Mouse (Mus musculus) ES-Bruce4 (cell line): ENCODE measurements around the gene Coro1c.

Experiments used
- CTCF ChIP-seq: IDR thresholded peaks from one replicate; pipeline ENCODE4 v1.8.1; 2011; ENCODE audit warnings: low read depth, low read length
- EP300 ChIP-seq: IDR thresholded peaks from 2 replicates; pipeline ENCODE4 v1.6.1; 2011; ENCODE audit warnings: low read depth, low read length; ENCODE audit not compliant: insufficient read depth

DNA sequence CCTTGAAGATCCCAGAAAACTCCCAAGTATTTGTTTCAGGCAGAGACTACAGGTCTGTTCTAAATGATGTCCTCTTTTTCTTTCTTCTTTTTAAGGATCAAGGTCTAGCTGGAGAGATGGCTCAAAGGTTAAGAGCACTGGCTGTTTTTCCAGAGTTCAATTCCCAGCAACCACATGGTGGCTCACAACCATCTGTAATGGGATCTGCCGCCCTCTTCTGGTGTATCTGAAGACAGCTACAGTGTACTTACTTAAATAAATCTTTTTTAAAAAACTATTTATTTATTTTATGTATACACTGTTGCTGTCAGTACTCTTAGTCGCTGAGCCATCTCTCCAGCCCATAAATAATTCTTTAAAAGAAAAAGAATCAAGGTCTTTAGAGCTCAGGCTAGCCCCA lies 38.7 kb upstream of the Coro1c start:
- TF ChIP-seq EP300 (no peak), CTCF (no peak)
